Mouse (Mus musculus) gastrocnemius, postnatal 4 days (tissue): ENCODE measurements at regions not wholly inside any gene's neighbourhood (a gene's known extent, or its start where the extent isn't known, plus 50 kb on each side); places are given as distances from the start of the nearest gene placed in this dataset.

Experiments
- DNase-seq, 2 experiments: peaks; one replicate each; pipeline ENCODE4 v3.0.0; 2021 to 2022; ENCODE audit warnings: low spot score in 2 of 2, mixed read lengths in 2 of 2

DNA sequence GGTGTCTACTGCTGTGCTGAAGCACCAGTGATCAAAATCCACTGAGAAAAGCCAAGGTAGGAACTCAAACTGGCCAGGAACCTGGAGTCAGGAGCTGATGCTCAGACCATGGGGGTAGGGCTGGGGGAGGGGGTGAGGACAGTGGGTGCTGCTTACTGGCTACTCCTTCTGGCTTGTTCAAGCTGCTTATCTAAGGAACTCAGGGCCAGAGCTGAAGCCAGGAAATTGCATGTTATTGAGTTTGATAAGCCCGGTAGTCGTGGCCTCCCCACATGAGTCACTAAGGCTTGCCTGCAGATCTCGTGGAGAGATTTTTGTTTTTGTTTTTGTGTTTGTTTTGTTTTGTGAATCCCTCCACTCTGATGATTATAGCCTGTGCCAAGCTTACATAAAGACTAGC is 65.9 kb downstream of the Tmem215 start:
- no peak for DNase-seq

DNA sequence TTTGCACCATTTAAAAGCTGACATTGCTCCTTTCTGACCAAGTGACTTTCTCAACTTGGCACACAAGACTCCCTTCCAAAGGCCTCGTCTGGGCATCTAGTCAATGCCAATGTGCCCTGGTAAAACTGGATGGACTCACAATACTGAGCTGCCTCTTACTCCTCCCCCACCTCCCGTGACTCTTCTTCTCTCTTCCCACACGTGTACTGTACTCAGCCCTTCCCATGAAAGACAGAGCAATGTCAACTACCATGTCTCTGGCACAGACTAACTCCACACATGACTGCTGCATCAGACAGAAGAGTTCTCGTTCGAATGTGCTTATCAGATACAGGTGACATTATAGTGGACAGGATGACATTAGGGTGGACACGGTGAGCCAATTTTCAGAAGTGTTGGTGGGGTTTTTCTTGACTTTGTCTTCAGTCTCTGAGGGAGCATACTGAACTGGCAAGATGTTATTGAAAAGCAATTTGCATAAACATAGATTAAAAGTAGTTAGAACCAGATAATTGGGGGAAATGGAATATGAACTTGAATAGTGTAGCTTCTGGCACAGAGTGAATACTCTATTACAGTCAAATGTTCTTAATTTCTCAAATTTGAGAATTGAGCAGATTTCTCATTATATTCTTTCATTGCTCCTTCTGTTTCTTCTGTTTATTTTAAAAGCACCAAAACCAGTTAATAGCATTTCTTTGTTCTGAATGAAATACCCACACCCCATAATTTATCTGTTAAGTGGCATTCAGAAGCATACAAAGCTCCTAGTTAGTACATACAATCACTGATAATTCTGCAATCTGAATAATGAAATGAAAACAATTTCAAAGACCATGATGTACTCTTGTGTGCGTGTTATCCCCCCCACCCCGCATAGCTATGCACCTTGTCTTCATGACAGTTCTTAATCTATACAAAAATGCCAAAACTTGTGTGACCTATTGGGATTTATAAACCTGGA is 71.4 kb downstream of the Tmem215 start:
- DNase-seq, result no peak

DNA sequence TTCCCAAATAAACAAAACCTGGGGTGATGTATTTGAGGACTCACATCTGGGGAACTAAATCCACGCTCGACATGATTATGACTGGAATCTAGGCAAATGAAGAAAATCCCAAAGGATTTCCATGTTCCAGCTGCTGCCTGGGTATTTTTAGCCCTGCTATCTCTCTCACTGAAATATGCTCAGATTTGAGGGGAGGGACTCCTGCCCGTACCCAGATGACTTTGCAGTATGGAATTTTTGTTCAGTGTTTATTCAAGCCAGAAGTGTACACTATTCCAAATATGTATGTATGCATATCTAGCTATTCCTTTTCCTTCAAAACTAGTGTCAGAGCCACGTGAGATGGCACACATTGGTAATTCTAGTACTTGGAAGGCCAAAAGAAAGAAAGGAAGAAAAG is 72.1 kb downstream of the Tmem215 start:
- no peak for DNase-seq

DNA sequence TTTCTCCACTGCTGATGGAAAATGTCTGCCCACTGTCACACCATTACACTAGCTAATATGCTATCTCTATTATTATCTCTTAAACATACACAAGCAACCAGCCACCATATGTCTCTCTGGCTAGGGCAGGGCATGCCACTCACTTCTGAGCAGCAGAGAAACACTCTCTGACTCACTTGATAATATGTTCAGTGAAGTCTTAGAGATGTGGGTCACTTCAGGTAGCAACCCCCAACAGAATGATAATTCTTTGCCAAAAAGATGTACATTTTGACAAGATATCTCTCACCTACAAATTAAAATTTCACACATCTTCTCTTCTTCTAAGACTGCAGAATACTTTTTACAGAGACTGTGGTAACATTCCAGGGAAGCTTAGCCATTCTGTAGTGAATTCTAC is 72.8 kb downstream of the Tmem215 start:
- DNase-seq, result no peak

DNA sequence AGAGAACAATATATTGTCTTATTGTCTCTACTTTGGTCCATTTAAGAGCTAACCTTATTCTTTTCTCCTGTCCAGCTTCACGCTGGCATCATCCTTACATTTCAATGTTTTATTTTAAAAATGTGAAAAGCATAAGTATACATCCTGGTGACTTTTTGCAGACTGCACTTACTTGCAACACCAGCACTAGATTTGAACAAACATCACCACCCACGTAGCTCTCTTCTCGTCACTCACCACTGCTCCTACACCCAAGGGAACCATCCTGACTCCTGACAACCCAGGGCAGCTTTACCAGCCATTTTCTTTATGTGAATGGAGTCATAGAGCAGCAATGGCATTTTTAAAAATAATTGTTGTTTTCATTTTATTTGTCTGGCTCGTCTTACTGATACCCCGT is 73.7 kb downstream of the Tmem215 start:
- no peak for DNase-seq

DNA sequence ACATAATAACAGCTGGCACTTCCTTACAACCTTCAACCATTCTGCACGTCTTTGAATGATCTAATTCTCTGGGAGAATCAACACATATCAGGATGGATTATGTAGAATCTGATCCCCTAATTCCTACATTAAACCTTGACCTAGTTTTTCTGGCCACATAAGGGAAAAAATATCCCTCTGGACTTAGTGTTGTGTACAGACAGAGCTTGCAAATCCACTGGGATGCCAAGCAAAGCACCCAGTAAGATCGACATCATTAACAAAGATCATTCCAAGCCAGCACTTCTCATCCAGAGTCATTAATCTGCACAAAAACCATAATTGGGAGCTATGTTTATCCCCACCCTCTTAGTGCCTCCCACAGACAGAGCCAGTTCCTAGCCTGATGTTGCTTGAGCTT is 87.8 kb downstream of the Tmem215 start:
- no peak for DNase-seq

DNA sequence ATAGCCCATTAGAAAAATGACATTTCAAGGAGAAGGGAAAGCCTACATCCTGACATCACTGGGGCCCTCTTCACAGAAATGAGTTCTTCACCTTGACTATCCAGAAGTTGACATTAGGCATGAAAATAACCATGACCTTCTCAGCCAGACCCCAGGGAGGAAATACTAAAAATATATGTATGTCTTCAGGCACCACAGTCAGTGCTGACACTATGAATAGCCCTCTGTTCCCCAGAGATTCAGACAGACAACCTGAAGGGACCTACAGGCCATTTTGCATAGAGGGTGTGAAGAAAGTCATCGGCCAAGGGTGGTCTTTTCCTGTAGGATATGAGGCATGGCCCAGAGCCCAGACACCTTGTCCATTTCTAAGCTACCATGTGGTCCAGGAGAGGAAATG is 101.3 kb downstream of the Tmem215 start:
- no peak for DNase-seq

DNA sequence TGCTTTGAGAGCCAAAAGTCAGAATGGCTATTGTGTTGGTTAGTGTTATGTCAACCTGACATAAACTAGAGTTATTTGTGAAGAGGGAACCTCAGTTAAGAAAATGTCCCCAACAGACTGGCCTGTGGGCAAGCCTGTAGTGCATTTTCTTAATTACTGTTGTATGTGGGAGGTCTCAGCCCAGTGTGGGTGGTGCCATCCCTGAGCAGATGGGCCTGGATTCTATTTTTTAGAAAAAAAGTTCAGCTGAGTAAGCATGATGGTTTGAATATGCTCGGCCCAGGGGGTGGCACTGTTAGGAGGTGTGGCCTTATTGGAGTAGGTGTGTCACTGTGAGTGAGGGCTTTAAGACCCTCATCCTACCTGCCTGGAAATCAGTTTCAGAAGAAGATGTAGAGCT is 104.0 kb downstream of the Tmem215 start:
- no peak for DNase-seq

DNA sequence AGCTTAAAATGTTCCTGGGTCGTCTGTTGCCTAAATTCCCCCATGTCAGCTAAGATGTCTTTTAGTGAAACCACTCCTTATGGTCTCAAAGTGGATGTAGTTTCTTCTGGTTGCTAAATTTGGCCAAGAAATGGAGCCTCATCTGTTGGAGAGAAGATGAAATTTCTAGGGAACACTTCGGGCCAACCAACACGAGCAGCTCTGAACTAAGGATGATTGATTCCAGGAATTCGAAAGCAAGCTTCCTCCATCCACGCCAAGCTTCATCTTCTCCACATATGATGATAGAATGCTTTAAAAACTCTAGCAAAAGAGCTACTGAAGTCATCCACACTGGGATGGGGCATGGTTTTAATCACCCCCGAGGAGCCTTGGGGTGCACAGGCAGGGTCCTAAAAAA is 112.5 kb downstream of the Tmem215 start:
- no peak for DNase-seq

DNA sequence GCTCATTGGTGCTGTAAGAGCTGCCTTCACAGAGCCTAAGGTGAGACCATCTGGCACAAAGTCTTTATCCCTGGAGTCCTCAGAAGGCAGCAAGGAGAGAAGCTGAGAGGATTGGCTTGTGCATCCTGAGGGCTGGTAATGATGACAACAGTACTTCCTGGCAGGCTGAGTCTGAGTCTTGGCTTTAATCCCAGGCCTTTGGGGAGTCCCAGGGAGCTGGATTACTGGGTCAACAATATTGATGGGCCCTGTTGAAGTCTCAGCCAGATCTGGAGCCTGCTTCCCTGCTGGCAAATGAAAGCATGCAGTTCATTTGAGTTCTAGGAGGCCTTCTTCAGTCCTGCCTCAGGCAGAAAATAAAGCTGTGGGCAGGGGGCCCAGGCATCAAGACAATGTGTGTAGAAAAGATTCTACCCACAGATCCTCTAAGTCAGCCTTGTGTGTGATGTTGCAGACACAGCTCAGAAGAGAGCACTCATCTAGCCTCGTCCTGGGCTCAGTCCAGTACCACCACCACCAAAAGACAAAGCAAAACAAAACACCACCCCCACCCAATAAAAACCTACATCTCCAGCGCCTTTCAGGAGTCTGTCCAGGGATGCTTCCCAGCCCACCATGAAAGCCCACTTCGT is 113.1 kb downstream of the Tmem215 start:
- DNase-seq, result peak in 1 of 2 experiments; percentile 62

DNA sequence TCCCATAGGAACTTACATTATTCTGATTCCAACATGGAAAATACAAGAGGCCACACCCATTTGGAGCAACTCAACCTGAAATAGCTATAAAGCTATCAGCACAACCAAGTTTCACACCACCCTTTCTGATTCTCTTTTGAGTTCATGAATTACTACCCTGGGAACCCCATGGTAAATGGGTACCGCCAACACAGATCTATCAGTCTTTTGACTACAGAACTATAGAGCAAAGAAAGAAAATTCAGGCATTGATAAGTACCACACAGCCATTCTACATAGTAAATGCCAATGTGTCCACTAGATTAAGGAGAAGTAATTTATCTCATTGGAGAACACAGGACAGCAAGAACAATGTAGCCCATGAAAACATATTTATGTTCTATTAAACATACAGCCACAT is 114.1 kb downstream of the Tmem215 start:
- DNase-seq, result no peak

DNA sequence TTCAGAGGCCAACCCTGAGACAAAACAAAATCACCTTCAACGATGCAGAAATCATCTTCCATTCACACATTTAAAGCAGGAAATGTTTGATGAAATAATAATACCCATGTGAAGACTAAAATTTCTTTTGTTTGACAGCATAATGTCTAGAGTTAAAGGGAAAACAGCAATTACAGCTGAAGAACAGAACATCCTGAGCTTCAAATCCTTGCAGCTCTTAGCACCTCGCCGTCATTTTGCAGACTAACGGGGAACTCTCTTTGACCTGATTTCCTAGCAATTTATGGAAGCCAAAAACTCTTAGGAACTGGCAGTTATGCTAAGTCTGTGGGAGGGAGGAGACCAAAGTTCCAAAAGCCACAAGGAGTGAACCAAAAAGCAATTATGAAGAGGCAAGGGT is 115.3 kb downstream of the Tmem215 start:
- DNase-seq, result no peak

DNA sequence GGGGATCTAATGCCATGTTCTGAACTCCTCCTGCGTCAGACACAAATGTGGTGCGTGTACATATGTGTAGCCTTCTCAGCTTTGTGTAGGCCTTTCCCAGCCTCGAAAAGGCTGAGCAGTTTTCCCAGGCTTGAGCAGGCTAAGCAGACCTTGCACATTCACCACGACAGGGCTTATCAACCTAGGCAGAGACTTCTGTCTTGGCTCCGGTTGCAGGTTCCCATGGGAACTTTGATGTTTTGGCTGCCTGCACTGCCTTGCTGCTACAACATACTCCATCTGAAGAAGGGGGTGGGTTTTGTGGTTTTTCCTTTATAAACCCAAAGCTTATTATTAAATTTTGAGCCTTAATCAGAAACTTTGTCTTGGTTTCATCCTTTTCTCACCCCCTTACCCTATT is 109.2 kb downstream of the Aptx start:
- no peak for DNase-seq

DNA sequence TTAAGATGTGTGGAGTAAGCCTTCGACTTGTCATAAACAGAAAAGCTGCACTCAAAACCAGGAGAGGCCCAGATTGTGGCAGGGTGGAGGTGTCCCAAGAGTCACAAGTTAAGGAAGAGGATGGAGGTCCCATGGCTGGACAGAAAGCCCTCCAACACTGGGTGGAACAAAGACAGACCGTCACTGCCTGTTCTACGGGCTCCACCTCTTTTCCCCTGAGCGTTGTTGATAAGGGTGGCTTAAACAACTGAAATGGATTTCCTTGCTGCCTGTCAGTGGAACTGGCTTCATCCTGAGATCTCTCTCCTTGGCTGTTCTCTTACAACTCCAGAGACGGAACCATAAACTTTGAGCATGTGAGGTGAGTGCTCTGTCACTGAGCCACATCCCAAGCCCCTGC is 78.0 kb downstream of the Aptx start:
- DNase-seq, result no peak

DNA sequence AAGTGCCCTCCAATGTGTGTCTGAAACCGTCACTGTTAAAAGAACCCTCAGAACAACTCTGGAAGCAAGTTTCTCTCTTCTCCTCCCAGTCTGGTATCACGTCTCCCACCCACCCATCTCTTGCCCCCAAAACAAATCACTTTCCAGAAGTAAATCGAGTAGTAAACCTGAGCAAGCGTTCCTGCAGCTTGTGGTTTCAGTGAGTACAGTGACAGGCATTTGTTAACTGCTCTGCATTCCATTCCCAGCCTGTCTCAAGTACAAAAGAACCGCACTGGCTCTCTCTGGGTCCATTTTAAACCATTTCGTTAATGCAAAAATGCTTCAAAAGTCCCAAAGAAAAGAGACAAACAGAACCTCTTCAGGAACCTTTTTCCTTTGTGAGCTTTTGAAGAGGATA is 77.1 kb downstream of the Aptx start:
- DNase-seq, result no peak
